Mouse (Mus musculus) erythroblast, embryonic 14.5 days (primary cell): ENCODE data around the gene Zfp462.

Experiments
- GATA1 ChIP-seq: IDR thresholded peaks from 2 replicates; pipeline ENCODE4 v1.6.1; 2012; ENCODE audit warnings: low read length, inconsistent platforms, mixed read lengths
- TAL1 ChIP-seq: IDR thresholded peaks from 3 replicates; pipeline ENCODE4 v1.6.1; 2012; ENCODE audit warnings: low read length, inconsistent platforms, mixed read lengths

GRCm38 (mm10) chr4:54966161-54966806 lies 21.4 kb downstream of the Zfp462 start:
- TF ChIP-seq TAL1 (no peak), GATA1 (no peak)
